Mouse (Mus musculus) heart, embryonic 15.5 days (tissue): ENCODE results near the gene Med27. TPM values are rescaled to one million over a fixed set of nuclear protein-coding genes. Genes with fewer than 3 reads are reported as not detected.

Experiments
- ATAC-seq: fragments of 200-750 bp; cut with Nextera tagmentation; replicated peaks from 2 replicates; pipeline ENCODE4 v1.8.0; 2017; ENCODE audit warnings: low read depth, moderate TSS enrichment; ENCODE audit not compliant: insufficient number of reproducible peaks, insufficient read depth, low FRiP score
- H3K27ac ChIP-seq: fragments of 300-500 bp; sonication (generic); 2 replicates; pipeline ENCODE4 v1.5.1; 2015; ENCODE audit warnings: mild to moderate bottlenecking, inconsistent platforms
- H3K27me3 ChIP-seq: fragments of 300-500 bp; sonication (generic); 2 replicates; pipeline ENCODE4 v1.6.1; 2015; ENCODE audit warnings: inconsistent platforms
- H3K36me3 ChIP-seq: fragments of 300-500 bp; sonication (generic); 2 replicates; pipeline ENCODE4 v1.6.1; 2015; ENCODE audit warnings: mild to moderate bottlenecking, inconsistent platforms
- H3K4me1 ChIP-seq: fragments of 300-500 bp; sonication (generic); replicated peaks from 2 replicates; pipeline ENCODE4 v1.6.1; 2015; ENCODE audit warnings: inconsistent platforms
- H3K4me2 ChIP-seq: fragments of 300-500 bp; sonication (generic); 2 replicates; pipeline ENCODE4 v1.6.1; 2015; ENCODE audit warnings: inconsistent platforms, mild to moderate bottlenecking, moderate library complexity
- H3K4me3 ChIP-seq: fragments of 300-500 bp; sonication (generic); 2 replicates; pipeline ENCODE4 v1.5.1; 2015; ENCODE audit warnings: mild to moderate bottlenecking, inconsistent platforms
- H3K9ac ChIP-seq: fragments of 300-500 bp; sonication (generic); 2 replicates; pipeline ENCODE4 v1.6.1; 2015; ENCODE audit warnings: mild to moderate bottlenecking, inconsistent platforms
- H3K9me3 ChIP-seq: fragments of 300-500 bp; sonication (generic); replicated peaks from 2 replicates; pipeline ENCODE4 v1.6.1; 2016; ENCODE audit warnings: inconsistent platforms
- WGBS: fragments of 180-500 bp; shearing (Covaris S2); methylation state at CpG from one replicate; pipeline ENCODE4 v1.1.7; 2015; ENCODE audit warnings: mixed read lengths; 5-methylcytosine and 5-hydroxymethylcytosine counted together
- polyA plus RNA-seq: library from polyadenylated mRNA; unstranded; fragments of >200 nt; fragmentation: Nextera tagmentation; extraction: Ambion mirVana; gene quantifications from 2 replicates; pipeline ENCODE4 v1.2.1, GENCODE M21; 2015

Gene Med27
- polyA plus RNA-seq, 1 experiment from 2014 or later, result 26.9 TPM

DNA sequence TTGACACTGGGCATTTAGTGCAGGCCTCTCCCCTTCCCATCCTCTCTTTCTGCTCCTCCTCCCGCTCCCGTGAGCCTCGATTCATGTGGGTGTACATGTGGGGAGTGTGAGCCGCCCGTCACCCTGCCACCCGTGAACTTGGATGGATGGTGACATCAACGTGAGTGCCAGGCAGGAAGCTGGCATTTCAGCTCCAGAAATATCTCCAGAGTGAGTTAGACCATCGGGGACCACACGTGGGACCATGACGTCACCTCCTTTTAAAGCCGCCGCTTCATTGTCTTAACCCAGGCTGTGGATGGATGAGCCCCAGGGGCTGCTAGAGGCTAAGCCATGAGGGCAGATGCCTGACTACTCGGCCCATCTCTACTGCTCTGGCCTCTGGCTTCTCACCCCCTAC lies 195.4 kb downstream of the Med27 start:
- H3K9me3 ChIP-seq, result no peaks in the 10 kb centered on the region
- H3K4me2 ChIP-seq, result no peak overlapping the region
- 52% methylated on average over 13 of the region's 13 CpGs for WGBS
- ATAC-seq, result no peak
- H3K4me1 ChIP-seq, result peaks cover 10% of the 10 kb centered on the region; the same call in 1 of the 2 replicates
- no peaks in the 10 kb centered on the region for H3K36me3 ChIP-seq
- no peak overlapping the region for H3K4me3 ChIP-seq
- H3K9ac ChIP-seq, result no peak overlapping the region
- no peaks in the 10 kb centered on the region for H3K27me3 ChIP-seq
- H3K27ac ChIP-seq, result no peak overlapping the region

DNA sequence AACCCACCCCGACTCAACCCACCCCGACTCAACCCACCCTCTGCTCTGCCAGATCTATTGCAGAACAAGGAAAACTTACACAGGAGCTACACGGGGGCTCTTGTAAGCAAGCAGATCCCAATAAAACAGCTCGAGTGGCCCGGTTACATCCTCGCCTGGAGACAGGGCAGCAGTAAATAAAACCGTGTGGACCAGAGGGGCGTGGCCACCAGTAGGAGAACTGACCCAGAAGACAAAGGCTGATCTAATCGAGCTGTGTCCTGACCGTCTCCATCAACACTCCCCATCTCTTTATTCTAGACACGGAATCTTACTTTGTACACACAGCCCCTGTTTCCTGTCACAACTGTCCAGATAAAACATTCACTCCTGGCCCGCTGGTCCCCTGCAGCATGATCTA lies 200.0 kb downstream of the Med27 start:
- no peak overlapping the region for H3K9ac ChIP-seq
- ATAC-seq, result no peak
- H3K36me3 ChIP-seq, result no peaks in the 10 kb centered on the region
- H3K27ac ChIP-seq, result no peak overlapping the region
- 22% methylated on average over 12 of the region's 12 CpGs for WGBS
- H3K4me2 ChIP-seq, result no peak overlapping the region
- H3K27me3 ChIP-seq, result no peaks in the 10 kb centered on the region
- no peak overlapping the region for H3K4me3 ChIP-seq
- no peaks in the 10 kb centered on the region for H3K9me3 ChIP-seq
- peaks cover 10% of the 10 kb centered on the region; the same call in 1 of the 2 replicates for H3K4me1 ChIP-seq

DNA sequence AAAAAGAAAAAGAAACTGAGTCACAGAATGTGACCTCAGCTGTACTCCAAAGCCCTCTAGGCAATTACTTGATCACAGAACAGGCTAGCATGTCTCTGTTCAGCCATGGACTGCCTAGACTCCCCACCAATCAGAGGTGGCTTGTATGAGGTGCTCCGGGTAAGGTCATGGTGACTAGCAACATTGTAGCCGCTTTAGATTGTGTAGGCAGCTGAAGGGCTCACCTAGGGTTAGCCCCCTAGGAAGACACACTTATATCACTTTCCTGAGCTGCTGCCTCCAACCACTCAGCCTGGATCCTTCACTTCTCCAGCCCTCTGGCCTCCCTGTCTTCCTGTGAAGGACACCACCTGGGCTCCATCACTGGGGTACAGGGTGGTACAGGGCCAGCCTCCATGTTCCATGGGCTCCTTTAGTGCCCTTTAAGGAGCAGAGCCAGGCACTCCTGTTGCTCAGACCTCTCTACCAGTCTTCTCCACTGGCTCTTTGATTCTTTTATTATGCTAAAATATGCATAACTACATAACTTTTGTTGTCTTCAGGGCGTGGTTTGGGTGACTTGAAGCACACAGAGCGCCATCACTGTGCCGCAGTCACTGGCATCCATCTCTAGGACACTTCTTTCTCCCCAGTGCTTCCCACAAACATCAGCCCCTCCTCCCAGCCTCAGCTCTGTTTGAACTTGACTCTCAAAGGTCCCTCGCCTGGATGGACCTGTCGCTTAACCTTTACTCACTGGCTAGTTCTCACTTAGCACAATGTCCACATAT lies 205.4 kb downstream of the Med27 start:
- no peak overlapping the region for H3K27ac ChIP-seq
- H3K4me3 ChIP-seq, result no peak overlapping the region
- H3K36me3 ChIP-seq, result no peaks in the 10 kb centered on the region
- no peak overlapping the region for H3K9ac ChIP-seq
- ATAC-seq, result no peak
- H3K9me3 ChIP-seq, result no peaks in the 10 kb centered on the region
- H3K27me3 ChIP-seq, result no peaks in the 10 kb centered on the region
- WGBS, result 78% methylated on average over 7 of the region's 7 CpGs
- H3K4me2 ChIP-seq, result no peak overlapping the region
- no peaks in the 10 kb centered on the region; the same call in 1 of the 2 replicates for H3K4me1 ChIP-seq

DNA sequence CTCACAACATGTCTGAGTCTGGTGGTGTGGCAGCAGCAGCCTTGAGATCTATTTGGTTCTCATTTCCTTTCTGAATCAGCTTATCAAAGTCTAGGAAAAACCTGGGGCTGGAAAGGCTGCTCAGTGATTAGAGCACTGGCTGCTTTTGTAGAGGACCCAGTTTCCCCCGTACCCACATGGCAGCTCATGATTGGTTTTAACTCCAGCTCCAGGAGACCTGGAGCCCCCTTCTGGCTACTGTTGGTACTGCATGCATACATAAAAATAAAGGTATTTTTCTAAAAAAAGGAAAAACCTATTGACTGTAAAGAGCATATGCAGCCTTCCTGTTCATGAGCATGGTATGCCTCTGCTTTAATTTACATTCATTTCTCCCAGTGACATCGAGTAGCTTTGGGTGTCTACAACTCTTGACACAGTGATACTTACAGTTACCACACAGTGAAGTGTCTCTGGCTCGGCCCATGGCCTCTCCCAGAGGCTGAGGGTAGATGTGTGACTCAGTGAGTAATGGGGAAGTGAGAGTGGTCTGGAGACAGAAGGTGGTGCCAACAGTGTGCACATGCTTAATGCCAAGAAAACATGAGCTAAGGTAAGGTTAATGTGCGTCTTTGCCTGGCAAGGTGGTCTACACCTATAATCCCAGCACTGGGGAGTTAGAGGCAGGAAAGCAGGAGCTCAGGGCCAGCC lies 207.5 kb downstream of the Med27 start:
- no peak overlapping the region for H3K4me2 ChIP-seq
- no peaks in the 10 kb centered on the region for H3K9me3 ChIP-seq
- ATAC-seq, result no peak
- H3K9ac ChIP-seq, result no peak overlapping the region
- no peak overlapping the region for H3K27ac ChIP-seq
- no peaks in the 10 kb centered on the region for H3K27me3 ChIP-seq
- H3K4me3 ChIP-seq, result no peak overlapping the region
- no peaks in the 10 kb centered on the region for H3K4me1 ChIP-seq
- no peaks in the 10 kb centered on the region for H3K36me3 ChIP-seq
- 57% methylated on average over 4 of the region's 4 CpGs for WGBS

DNA sequence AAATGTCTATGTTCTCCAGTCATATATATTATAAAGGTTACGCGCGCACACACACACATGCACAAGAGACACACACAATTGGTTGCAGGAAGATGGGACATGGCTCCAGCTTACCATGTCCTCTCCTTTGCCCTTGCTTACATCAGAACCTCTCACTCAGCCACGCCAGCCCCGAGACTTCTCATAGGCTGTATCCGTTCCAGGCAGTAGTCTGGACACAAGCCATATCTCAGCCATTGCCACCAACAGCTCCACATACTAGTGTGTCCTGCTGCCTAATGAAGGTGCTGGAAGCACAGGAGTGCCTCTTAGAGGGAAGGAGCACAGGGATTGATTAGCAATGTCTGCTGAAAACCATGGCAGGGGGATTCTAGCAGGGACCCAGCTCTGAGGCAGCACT lies 211.9 kb downstream of the Med27 start:
- no peak overlapping the region for H3K4me2 ChIP-seq
- no peaks in the 10 kb centered on the region for H3K9me3 ChIP-seq
- 71% methylated on average over 6 of the region's 6 CpGs for WGBS
- no peak overlapping the region for H3K4me3 ChIP-seq
- no peak overlapping the region for H3K9ac ChIP-seq
- no peaks in the 10 kb centered on the region for H3K27me3 ChIP-seq
- no peak for ATAC-seq
- H3K36me3 ChIP-seq, result no peaks in the 10 kb centered on the region
- no peak overlapping the region for H3K27ac ChIP-seq
- H3K4me1 ChIP-seq, result no peaks in the 10 kb centered on the region

DNA sequence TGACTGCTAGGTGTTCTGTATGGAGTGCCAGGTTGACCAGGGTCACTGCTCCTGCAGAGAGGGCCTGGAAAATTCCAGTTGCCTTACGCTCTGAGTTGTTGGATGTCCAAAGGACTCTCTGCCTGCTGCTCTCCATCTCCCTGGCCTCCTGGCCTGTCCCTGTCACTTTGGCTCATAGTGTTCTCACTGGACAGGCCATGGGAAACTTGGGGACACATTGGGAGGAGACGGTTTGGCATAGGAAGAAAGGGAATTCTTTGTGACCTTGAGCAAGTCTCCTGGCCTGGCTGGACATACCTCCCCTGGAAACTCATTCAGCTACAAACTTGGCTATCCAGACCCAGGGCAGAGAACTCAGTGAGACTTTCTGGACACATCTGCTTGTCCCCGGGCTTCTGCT lies 213.3 kb downstream of the Med27 start:
- 76% methylated on average over 3 of the region's 3 CpGs for WGBS
- no peak overlapping the region for H3K9ac ChIP-seq
- no peak overlapping the region for H3K4me2 ChIP-seq
- no peaks in the 10 kb centered on the region for H3K9me3 ChIP-seq
- H3K36me3 ChIP-seq, result no peaks in the 10 kb centered on the region
- no peaks in the 10 kb centered on the region for H3K27me3 ChIP-seq
- no peak overlapping the region for H3K27ac ChIP-seq
- ATAC-seq, result no peak
- no peak overlapping the region for H3K4me3 ChIP-seq
- no peaks in the 10 kb centered on the region for H3K4me1 ChIP-seq

DNA sequence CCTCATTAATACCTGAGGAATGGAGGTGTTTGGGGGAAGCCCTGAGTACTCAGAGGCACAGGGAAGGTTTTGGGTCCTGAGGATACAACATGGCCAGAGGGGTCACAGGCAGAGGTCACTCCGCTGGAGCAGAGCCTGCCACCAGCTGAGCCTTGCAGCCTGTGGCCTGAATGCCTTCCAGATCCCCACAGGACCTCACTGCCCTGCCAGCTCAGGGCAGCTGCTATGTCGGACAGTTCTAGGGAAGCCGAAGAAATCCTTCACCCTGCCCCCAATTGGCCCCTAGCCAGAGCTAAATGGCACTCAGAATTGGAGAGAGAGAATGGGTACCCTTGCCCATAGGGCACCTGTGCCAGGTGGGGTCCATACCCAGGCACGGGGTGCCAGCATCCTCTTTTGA lies 214.8 kb downstream of the Med27 start:
- Histone ChIP-seq H3K9ac (no peak overlapping the region), H3K27ac (no peak overlapping the region), H3K4me1 (peaks cover 3% of the 10 kb centered on the region; the same call in 1 of the 2 replicates), H3K27me3 (no peaks in the 10 kb centered on the region), H3K9me3 (no peaks in the 10 kb centered on the region), H3K4me3 (no peak overlapping the region), H3K36me3 (no peaks in the 10 kb centered on the region), H3K4me2 (no peak overlapping the region)
- 67% methylated on average over 4 of the region's 4 CpGs for WGBS
- no peak for ATAC-seq

DNA sequence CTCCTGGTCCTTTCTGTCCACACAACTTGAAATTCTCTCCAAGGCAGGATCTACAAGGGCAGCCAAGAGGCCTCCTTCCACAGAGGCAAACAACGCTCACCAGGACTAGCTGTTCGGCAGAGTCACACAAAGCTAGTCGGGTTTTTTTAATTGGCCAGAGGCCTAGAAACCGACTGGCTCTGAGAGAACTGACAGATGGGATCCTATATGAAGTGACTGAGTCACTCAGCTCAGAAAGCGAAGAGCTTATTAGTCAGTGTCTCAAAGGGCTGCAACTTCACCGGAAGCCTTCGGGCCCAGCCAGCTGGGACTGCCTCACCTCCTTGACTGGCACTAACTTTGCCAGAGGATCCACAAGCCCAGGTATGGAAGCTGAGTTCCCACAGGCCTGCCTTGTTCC lies 217.4 kb downstream of the Med27 start:
- no peak overlapping the region for H3K4me2 ChIP-seq
- ATAC-seq, result no peak
- H3K36me3 ChIP-seq, result no peaks in the 10 kb centered on the region
- peaks cover 3% of the 10 kb centered on the region; the same call in 1 of the 2 replicates for H3K4me1 ChIP-seq
- H3K27me3 ChIP-seq, result no peaks in the 10 kb centered on the region
- 48% methylated on average over 7 of the region's 7 CpGs for WGBS
- H3K9me3 ChIP-seq, result no peaks in the 10 kb centered on the region
- no peak overlapping the region for H3K4me3 ChIP-seq
- no peak overlapping the region for H3K9ac ChIP-seq
- H3K27ac ChIP-seq, result no peak overlapping the region

DNA sequence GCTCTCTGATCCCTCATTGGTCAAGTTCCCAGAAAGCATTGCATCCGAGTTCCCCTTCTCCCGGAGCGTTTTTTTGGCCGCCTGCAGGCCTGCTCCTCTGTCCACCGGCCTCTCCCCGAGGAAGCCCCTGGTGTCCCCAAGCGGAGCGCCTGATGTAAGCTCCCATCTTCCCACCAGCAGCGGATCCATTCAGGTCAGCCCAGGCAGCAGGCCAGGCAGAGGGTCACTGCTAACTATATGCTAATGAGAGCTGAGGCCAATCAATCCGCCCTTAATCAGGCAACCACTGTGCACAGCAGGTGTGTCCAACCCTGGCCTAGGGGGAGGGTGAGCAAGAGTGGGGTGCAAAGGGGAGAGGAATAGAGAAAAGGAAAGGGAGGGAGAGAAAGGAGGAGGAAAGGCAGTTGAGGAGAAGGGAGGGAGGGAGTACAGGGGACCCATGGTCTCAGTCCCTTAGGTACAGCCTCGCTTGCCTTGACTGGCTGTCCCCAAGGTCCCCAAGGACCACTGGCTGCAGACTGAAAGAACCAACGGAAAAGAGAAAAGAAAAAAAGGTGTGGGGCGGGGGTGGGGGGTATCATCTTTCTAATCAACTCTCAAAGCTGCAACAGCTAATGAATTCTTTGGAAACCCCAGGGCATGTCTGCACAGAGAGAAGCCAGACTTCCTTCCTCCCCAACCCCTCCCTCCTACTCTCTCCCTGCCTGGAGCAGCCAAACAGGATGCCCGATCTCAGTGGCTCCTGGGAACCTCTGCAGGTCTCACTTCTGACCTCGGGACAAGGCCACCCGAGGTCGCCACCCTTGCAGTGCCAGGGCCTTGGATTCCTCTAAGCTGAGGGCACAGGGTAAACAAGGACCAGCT lies 219.2 kb downstream of the Med27 start:
- Histone ChIP-seq H3K9ac (no peak overlapping the region), H3K4me3 (no peak overlapping the region), H3K4me1 (peaks cover 3% of the 10 kb centered on the region; the same call in 1 of the 2 replicates), H3K9me3 (no peaks in the 10 kb centered on the region), H3K27me3 (no peaks in the 10 kb centered on the region), H3K4me2 (no peak overlapping the region), H3K27ac (no peak overlapping the region), H3K36me3 (no peaks in the 10 kb centered on the region)
- no peak for ATAC-seq
- WGBS, result 15% methylated on average over 17 of the region's 17 CpGs

DNA sequence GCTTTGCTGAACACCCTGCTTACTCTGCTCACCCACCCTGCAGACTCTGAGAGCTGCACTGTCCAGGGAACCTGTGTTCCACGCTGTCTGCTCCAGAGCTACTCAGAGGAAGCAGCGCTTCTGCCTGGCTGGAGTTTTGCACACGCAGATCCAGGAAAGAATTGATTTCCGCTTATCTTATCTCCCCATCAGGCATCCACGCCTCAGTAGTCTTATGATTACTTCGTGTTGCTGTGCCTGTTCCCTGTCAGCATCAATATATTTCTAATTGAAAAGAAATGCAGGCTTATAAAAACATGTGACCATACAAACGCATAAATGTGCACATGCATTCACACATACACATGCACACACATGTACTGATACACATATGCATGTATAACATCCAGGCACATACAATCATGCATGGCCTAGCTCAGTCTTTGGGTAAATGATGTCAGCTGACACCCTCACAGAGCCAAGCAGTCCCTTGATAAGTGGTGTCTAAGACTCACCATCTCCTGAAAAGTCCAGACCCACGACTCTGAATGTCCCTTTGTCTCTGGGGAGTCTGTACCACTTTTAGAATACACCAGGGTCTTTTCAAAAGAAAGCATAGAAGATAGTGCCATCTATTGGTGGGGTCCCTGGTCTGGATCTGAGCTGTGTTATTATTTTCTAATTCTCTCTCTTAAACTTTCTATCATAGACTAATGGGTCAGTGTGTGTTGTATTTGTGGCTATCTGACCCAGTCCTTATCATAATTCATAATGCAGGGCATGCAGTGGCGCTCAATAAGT lies 225.5 kb downstream of the Med27 start:
- H3K36me3 ChIP-seq, result no peaks in the 10 kb centered on the region
- no peak overlapping the region for H3K9ac ChIP-seq
- no peaks in the 10 kb centered on the region for H3K9me3 ChIP-seq
- peaks cover 9% of the 10 kb centered on the region for H3K27me3 ChIP-seq
- H3K4me2 ChIP-seq, result no peak overlapping the region
- H3K27ac ChIP-seq, result no peak overlapping the region
- 56% methylated on average over 9 of the region's 9 CpGs for WGBS
- ATAC-seq, result no peak
- no peak overlapping the region for H3K4me3 ChIP-seq
- H3K4me1 ChIP-seq, result peaks cover 2% of the 10 kb centered on the region; the same call in 1 of the 2 replicates
